Mouse (Mus musculus): ENCODE data around the gene Cdk12. TPM values are rescaled to one million over a fixed set of nuclear protein-coding genes. Genes with fewer than 3 reads are reported as not detected.

The Cdk12 gene
- polyA plus RNA-seq, 1 experiment, result 12.4 TPM

DNA sequence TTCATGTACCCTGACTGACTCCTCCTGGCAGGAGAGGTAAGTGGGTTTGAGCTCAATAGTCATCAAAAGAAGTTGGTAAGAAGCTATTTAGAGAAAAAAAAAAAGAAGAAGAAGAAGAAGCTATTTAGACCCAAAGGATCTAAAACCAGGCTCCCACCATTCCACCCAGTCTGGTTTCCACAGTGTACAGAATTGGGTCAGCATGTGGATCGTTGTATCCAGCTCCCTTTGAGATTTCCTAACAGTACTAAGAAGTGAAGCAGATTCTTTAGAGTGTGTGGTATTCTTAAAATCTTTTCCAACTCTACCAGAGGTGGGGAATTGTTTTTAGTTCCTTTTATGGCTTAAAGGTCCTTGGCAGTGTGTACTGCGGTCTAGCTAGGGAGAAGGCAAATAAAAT, 50.9 kb downstream of the Cdk12 start:
- 94% methylated on average over 2 of the region's 2 CpGs for WGBS
- H3K36me3 ChIP-seq (ENCODE audit: control insufficient read depth, insufficient read depth, low read length), result peaks cover 10% of the 10 kb centered on the region

GRCm38 (mm10) chr11:98260706-98261479, 58.0 kb downstream of the Cdk12 start:
- peaks cover 4% of the 10 kb centered on the region for H3K36me3 ChIP-seq (ENCODE audit: control insufficient read depth, insufficient read depth, low read length)
- no peak for TF ChIP-seq CTCF (IDR thresholded peaks at IDR 0.05; ENCODE audit: extremely low read depth, insufficient read depth, insufficient read length, insufficient replicate concordance)
- TF ChIP-seq POLR2A (IDR thresholded peaks at IDR 0.05; ENCODE audit: low read depth, low read length), result no peak
- H3K27me3 ChIP-seq (ENCODE audit: control insufficient read depth, insufficient read depth, low read length), result no peaks in the 10 kb centered on the region
- WGBS, result 95% methylated on average over 8 of the region's 8 CpGs
- no peak for DNase-seq (ENCODE audit: low read depth in 1 of 2, low spot score in 2 of 2)
- H3K4me3 ChIP-seq (ENCODE audit: extremely low read depth, insufficient read depth, insufficient read length), result no peak overlapping the region
- H3K27ac ChIP-seq (ENCODE audit: insufficient read depth, low read length), result no peak overlapping the region
- no peaks in the 10 kb centered on the region for H3K4me1 ChIP-seq (ENCODE audit: control insufficient read depth, insufficient read depth, insufficient read length)

More for the DNA sequence above, 50.9 kb downstream of the Cdk12 start:
- no peak for DNase-seq (ENCODE audit: low read depth in 1 of 2, low spot score in 2 of 2)
- Histone ChIP-seq H3K27ac (ENCODE audit: insufficient read depth, low read length) (no peak overlapping the region), H3K4me1 (ENCODE audit: control insufficient read depth, insufficient read depth, insufficient read length) (no peaks in the 10 kb centered on the region), H3K27me3 (ENCODE audit: control insufficient read depth, insufficient read depth, low read length) (no peaks in the 10 kb centered on the region), H3K4me3 (ENCODE audit: extremely low read depth, insufficient read depth, insufficient read length) (no peak overlapping the region)
- TF ChIP-seq POLR2A (IDR thresholded peaks at IDR 0.05; ENCODE audit: low read depth, low read length) (no peak), CTCF (IDR thresholded peaks at IDR 0.05; ENCODE audit: extremely low read depth, insufficient read depth, insufficient read length, insufficient replicate concordance) (no peak)

DNA sequence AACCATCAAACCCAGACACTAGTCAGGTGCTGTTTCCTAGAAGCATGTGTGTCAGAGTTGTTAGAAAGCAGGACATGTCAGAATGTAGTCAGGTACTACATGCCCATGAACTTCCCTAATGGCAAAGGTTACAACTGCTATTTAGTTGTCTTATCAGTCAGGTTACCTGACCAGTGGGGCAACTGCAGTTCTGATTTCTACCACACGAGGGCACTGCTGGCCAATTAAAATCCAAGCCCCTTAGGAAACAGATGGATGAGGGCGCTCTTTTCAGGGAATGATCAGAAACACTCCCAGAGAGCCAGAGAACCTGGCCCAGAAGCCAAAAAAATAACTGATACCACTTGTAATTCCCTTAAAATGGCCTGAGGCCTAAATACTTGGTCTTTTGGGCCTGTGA, 62.2 kb downstream of the Cdk12 start:
- 17% methylated on average over 2 of the region's 2 CpGs for WGBS
- H3K36me3 ChIP-seq (ENCODE audit: control insufficient read depth, insufficient read depth, low read length), result peaks cover 30% of the 10 kb centered on the region

GRCm38 (mm10) chr11:98265891-98266290, 63.0 kb downstream of the Cdk12 start:
- Histone ChIP-seq H3K27ac (ENCODE audit: insufficient read depth, low read length) (no peak overlapping the region), H3K4me3 (ENCODE audit: extremely low read depth, insufficient read depth, insufficient read length) (no peak overlapping the region), H3K4me1 (ENCODE audit: control insufficient read depth, insufficient read depth, insufficient read length) (no peaks in the 10 kb centered on the region), H3K27me3 (ENCODE audit: control insufficient read depth, insufficient read depth, low read length) (no peaks in the 10 kb centered on the region), H3K36me3 (ENCODE audit: control insufficient read depth, insufficient read depth, low read length) (peaks cover 32% of the 10 kb centered on the region)
- WGBS, result 91% methylated on average over 5 of the region's 5 CpGs
- DNase-seq (ENCODE audit: low read depth in 1 of 2, low spot score in 2 of 2), result no peak
- TF ChIP-seq POLR2A (IDR thresholded peaks at IDR 0.05; ENCODE audit: low read depth, low read length), result no peak

More for the DNA sequence above, 62.2 kb downstream of the Cdk12 start:
- TF ChIP-seq CTCF (IDR thresholded peaks at IDR 0.05; ENCODE audit: extremely low read depth, insufficient read depth, insufficient read length, insufficient replicate concordance) (peak; percentile 64; the same call in 1 of the 2 replicates), POLR2A (IDR thresholded peaks at IDR 0.05; ENCODE audit: low read depth, low read length) (no peak)
- H3K27me3 ChIP-seq (ENCODE audit: control insufficient read depth, insufficient read depth, low read length), result no peaks in the 10 kb centered on the region
- H3K4me1 ChIP-seq (ENCODE audit: control insufficient read depth, insufficient read depth, insufficient read length), result no peaks in the 10 kb centered on the region
- peak; percentile 18 to 58 for DNase-seq (ENCODE audit: low read depth in 1 of 2, low spot score in 2 of 2)
- no peak overlapping the region for H3K4me3 ChIP-seq (ENCODE audit: extremely low read depth, insufficient read depth, insufficient read length)
- no peak overlapping the region for H3K27ac ChIP-seq (ENCODE audit: insufficient read depth, low read length)

- Histone ChIP-seq H3K27ac (ENCODE audit: insufficient read depth, low read length) (no peak overlapping the region), H3K36me3 (ENCODE audit: control insufficient read depth, insufficient read depth, low read length) (peaks cover 34% of the 10 kb centered on the region), H3K4me3 (ENCODE audit: extremely low read depth, insufficient read depth, insufficient read length) (no peak overlapping the region), H3K27me3 (ENCODE audit: control insufficient read depth, insufficient read depth, low read length) (no peaks in the 10 kb centered on the region), H3K4me1 (ENCODE audit: control insufficient read depth, insufficient read depth, insufficient read length) (no peaks in the 10 kb centered on the region)
- TF ChIP-seq CTCF (IDR thresholded peaks at IDR 0.05; ENCODE audit: extremely low read depth, insufficient read depth, insufficient read length, insufficient replicate concordance) (no peak), POLR2A (IDR thresholded peaks at IDR 0.05; ENCODE audit: low read depth, low read length) (no peak)
- no peak for DNase-seq (ENCODE audit: low read depth in 1 of 2, low spot score in 2 of 2)
- WGBS, result 96% methylated on average over 6 of the region's 6 CpGs
Measured at GRCm38 (mm10) chr11:98266699-98267402, 64.0 kb downstream of the Cdk12 start.

DNA sequence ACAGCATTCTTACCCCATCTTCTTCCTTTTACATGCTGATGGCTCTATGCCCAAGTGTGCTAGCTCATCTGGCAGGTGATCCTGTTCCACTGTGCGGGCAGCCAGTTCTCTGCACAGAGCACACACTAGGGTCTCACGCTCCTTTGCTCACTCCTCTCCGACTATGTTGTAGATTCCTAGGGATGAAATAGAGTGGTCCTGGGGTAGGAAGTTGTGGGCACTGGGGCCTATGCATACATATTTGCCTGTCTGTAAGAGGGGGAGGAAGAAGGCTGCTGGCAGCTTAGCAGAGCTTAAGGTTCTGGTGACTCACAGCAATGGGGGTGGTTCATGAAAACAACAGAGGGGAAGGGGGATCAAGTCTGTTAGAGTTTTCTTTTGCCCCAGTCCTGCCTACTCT, 67.2 kb downstream of the Cdk12 start:
- WGBS, result 96% methylated on average over 3 of the region's 3 CpGs
- TF ChIP-seq CTCF (IDR thresholded peaks at IDR 0.05; ENCODE audit: extremely low read depth, insufficient read depth, insufficient read length, insufficient replicate concordance) (no peak), POLR2A (IDR thresholded peaks at IDR 0.05; ENCODE audit: low read depth, low read length) (no peak)
- H3K4me3 ChIP-seq (ENCODE audit: extremely low read depth, insufficient read depth, insufficient read length), result no peak overlapping the region
- no peaks in the 10 kb centered on the region for H3K4me1 ChIP-seq (ENCODE audit: control insufficient read depth, insufficient read depth, insufficient read length)
- H3K27ac ChIP-seq (ENCODE audit: insufficient read depth, low read length), result no peak overlapping the region
- no peak for DNase-seq (ENCODE audit: low read depth in 1 of 2, low spot score in 2 of 2)
- H3K27me3 ChIP-seq (ENCODE audit: control insufficient read depth, insufficient read depth, low read length), result no peaks in the 10 kb centered on the region
- peaks cover 43% of the 10 kb centered on the region for H3K36me3 ChIP-seq (ENCODE audit: control insufficient read depth, insufficient read depth, low read length)

- Histone ChIP-seq H3K27ac (ENCODE audit: insufficient read depth, low read length) (no peak overlapping the region), H3K27me3 (ENCODE audit: control insufficient read depth, insufficient read depth, low read length) (no peaks in the 10 kb centered on the region), H3K4me3 (ENCODE audit: extremely low read depth, insufficient read depth, insufficient read length) (no peak overlapping the region), H3K4me1 (ENCODE audit: control insufficient read depth, insufficient read depth, insufficient read length) (no peaks in the 10 kb centered on the region), H3K36me3 (ENCODE audit: control insufficient read depth, insufficient read depth, low read length) (peaks cover 43% of the 10 kb centered on the region)
- no peak for DNase-seq (ENCODE audit: low read depth in 1 of 2, low spot score in 2 of 2)
- no peak for TF ChIP-seq CTCF (IDR thresholded peaks at IDR 0.05; ENCODE audit: extremely low read depth, insufficient read depth, insufficient read length, insufficient replicate concordance)
- TF ChIP-seq POLR2A (IDR thresholded peaks at IDR 0.05; ENCODE audit: low read depth, low read length), result no peak
Measured at GRCm38 (mm10) chr11:98270466-98270865, 67.6 kb downstream of the Cdk12 start.
